Mouse (Mus musculus) adrenal gland, adult (tissue): Measurements from ENCODE around the gene Maml1.
A peak's percentile ranks its signal among the peaks of the same experiment; 100 is the strongest.

ENCODE experiments used
- DNase-seq, 2 experiments: peaks; one replicate each; pipeline ENCODE4 v3.0.0; 2022 to 2023; ENCODE audit warnings: low spot score in 1 of 2; ENCODE audit not compliant: inconsistent age in 2 of 2

Gene Maml1

GRCm38 (mm10) chr11:50292190-50292855 lies at the start of gene Maml1:
Gene Maml1, minus strand, starts transcription at chr11:50292311.
- DNase-seq = peak; percentile 98 to 99

GRCm38 (mm10) chr11:50336891-50337290 lies 44.8 kb upstream of the Maml1 start:
- DNase-seq = no peak

- no peak for DNase-seq
Measured at GRCm38 (mm10) chr11:50336126-50336525, 44.0 kb upstream of the Maml1 start.

GRCm38 (mm10) chr11:50333181-50333580 lies 41.1 kb upstream of the Maml1 start:
- no peak for DNase-seq

- no peak for DNase-seq
Measured at GRCm38 (mm10) chr11:50329378-50329777, 37.3 kb upstream of the Maml1 start.

GRCm38 (mm10) chr11:50328075-50328625 lies 36.0 kb upstream of the Maml1 start:
- DNase-seq = no peak

GRCm38 (mm10) chr11:50326302-50326966 lies 34.3 kb upstream of the Maml1 start:
- DNase-seq = no peak

GRCm38 (mm10) chr11:50325496-50326301 lies 33.6 kb upstream of the Maml1 start, which contains the start of gene Canx:
Gene Canx, minus strand, starts transcription at chr11:50325673.
- DNase-seq = peak; percentile 99 to 100

GRCm38 (mm10) chr11:50324751-50325471 lies 32.8 kb upstream of the Maml1 start:
- DNase-seq = no peak

- DNase-seq = no peak
Measured at GRCm38 (mm10) chr11:50323843-50324242, 31.7 kb upstream of the Maml1 start.

GRCm38 (mm10) chr11:50322345-50322744 lies 30.2 kb upstream of the Maml1 start:
- no peak for DNase-seq

- DNase-seq = no peak
Measured at GRCm38 (mm10) chr11:50321239-50321638, 29.1 kb upstream of the Maml1 start.

- DNase-seq = peak in 1 of 2 experiments; percentile 41
Measured at GRCm38 (mm10) chr11:50319343-50319742, 27.2 kb upstream of the Maml1 start.

- peak in 1 of 2 experiments; percentile 23 for DNase-seq
Measured at GRCm38 (mm10) chr11:50312803-50313202, 20.7 kb upstream of the Maml1 start.

GRCm38 (mm10) chr11:50303406-50303805 lies 11.3 kb upstream of the Maml1 start:
- peak in 1 of 2 experiments; percentile 65 for DNase-seq

GRCm38 (mm10) chr11:50291321-50292165 lies 568 bp downstream of the Maml1 start:
- peak; percentile 70 to 90 for DNase-seq

GRCm38 (mm10) chr11:50290486-50291225 lies 1.5 kb downstream of the Maml1 start:
- DNase-seq = peak in 1 of 2 experiments; percentile 71

- peak in 1 of 2 experiments; percentile 24 for DNase-seq
Measured at GRCm38 (mm10) chr11:50286428-50286827, 5.7 kb downstream of the Maml1 start.

GRCm38 (mm10) chr11:50285696-50286095 lies 6.4 kb downstream of the Maml1 start:
- no peak for DNase-seq
